Mouse (Mus musculus) left cerebral cortex, postnatal 10 days (tissue): Measurements from ENCODE around the gene B3galt2. TPM values are rescaled to one million over a fixed set of nuclear protein-coding genes. Genes with fewer than 3 reads are reported as not detected.

Experiments
- DNase-seq, 2 experiments: peaks; one replicate each; pipeline ENCODE4 v3.0.0; 2021 to 2022; ENCODE audit warnings: low spot score in 2 of 2, mixed read lengths in 1 of 2; ENCODE audit errors: extremely low spot score in 1 of 2
- intact Hi-C: fragments of 180-260 bp; cut with DNase I; formaldehyde crosslinking; loops from one replicate; pipeline ENCODE4 v1.15.1; 2025
- total RNA-seq, 2 experiments: library from RNA; stranded (reverse); gene quantifications; 2 replicates each; pipeline ENCODE4 v1.2.3; 2021

B3galt2 gene
- total RNA-seq, 2 experiments from 2014 or later, result 27.1 to 27.3 TPM

DNA sequence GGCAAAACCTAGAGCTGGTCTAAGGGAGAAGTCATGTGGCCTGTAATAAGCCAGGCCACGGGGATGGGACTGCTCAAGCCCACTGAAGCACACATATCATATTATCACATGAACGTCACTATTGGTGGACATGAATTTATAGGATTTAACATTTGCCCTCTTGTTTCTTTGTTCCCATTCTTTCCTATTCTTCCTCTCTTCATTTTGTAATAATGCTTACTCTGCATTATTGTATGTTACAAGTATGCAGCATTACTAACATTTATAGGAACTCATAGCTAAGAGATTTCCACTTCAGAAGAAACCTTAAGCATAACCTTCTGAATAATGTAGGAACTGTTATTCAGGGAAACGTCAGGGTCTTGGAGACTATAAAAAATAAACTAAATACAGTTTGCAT is 44.4 kb downstream of the B3galt2 start:
- no peak for DNase-seq
- intact Hi-C loops, result no loop called here

DNA sequence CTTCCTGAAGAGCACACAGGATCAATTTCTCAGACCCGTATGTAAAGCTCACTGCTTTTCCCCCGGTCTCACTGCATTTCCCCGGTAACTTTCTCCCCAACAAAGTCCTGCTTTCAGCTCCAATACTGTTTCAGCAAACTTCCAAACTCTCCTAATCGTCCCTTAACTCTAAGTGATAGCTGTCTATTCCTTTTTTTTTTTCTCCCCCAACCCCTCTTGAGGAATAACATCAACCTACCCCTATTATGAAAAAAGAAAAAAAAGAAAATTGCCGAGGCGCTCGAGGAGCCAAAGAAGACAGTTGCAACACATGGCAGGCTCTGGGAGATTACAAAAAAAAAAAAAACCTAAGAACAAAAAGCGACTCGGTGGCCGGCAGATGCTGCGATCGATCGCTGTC is 61.3 kb downstream of the B3galt2 start:
- intact Hi-C loops, result loop anchor here (5.0 kb wide), 1 partner anchor 36 kb away; no protein-coding TSS in a partner anchor
- DNase-seq, result no peak

DNA sequence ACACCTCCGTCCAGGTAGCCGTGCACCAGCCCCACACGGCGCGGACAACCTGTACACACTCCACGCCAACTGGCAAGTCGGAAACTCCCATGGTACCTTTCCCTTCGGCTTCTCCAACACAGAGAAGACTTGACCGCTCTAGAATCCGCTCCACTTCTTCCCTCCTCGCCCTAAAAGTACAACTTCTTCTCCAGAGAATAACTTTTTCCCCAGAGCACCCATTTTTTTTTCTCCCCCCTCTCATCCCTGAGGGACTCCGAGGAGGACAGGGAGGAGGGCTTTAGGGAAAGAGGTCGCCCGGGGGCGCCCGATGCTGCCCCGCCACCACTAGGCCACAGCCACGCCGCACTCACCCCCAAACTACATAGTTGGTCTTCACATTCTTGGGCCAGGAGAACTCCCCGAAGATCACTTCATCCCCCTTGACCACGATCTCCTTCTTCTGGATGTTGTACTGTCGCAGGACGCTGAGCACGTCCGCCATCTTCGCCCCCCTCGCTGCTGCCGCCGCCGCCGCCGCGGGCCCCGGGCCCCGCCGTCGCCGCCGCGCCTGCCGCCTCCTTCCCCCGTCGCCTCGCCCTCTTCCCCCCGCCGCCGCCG is 61.8 kb downstream of the B3galt2 start:
- DNase-seq, result peak; percentile 11 to 22
- intact Hi-C loops, result loop anchor here (5.0 kb wide), 1 partner anchor 35 kb away; no protein-coding TSS in a partner anchor

- intact Hi-C loops, result loop anchor here (5.0 kb wide), 1 partner anchor 34 kb away; no protein-coding TSS in a partner anchor
- peak; percentile 85 to 94 for DNase-seq
Measured at GRCm38 (mm10) chr1:143702741-143703262, 62.3 kb downstream of the B3galt2 start, which contains the start of gene Cdc73. Gene Cdc73 (minus strand): TSS chr1:143702893.

Other genes starting within 250 kb of the B3galt2 start
- gene Cdc73, start 62.2 kb downstream of the B3galt2 start, total RNA-seq, result 10 to 100 TPM; 46.5 to 49.3 TPM
- 100 to 1,000 TPM; 119 to 123 TPM for gene Glrx2, start 75.7 kb downstream of the B3galt2 start, total RNA-seq
- 10 to 100 TPM; 27.5 to 30.8 TPM for gene Trove2, start 136.4 kb downstream of the B3galt2 start, total RNA-seq
- 10 to 100 TPM; 33.1 to 33.2 TPM for gene Uchl5, start 136.6 kb downstream of the B3galt2 start, total RNA-seq